Mouse (Mus musculus) gastrocnemius, postnatal 25 days (tissue): ENCODE measurements around the gene Rgsl1. TPM values are rescaled to one million over a fixed set of nuclear protein-coding genes. Genes with fewer than 3 reads are reported as not detected.
A peak's percentile ranks its signal among the peaks of the same experiment; 100 is the strongest.

Source experiments
- DNase-seq: peaks from one replicate; pipeline ENCODE4 v3.0.0; 2022
- total RNA-seq, 2 experiments: library from RNA; stranded (reverse); gene quantifications; 1 replicate in 1 of 2; 2 replicates in 1 of 2; pipeline ENCODE4 v1.2.3; 2021

Gene Rgsl1
- total RNA-seq, 2 experiments from 2014 or later: not detected

GRCm38 (mm10) chr1:153740145-153740544 is 103.8 kb downstream of the Rgsl1 start, which contains the start of gene Rgs16:
Gene Rgs16 (plus strand): TSS chr1:153740349.
- DNase-seq: peak; percentile 80

GRCm38 (mm10) chr1:153739437-153740015 is 104.4 kb downstream of the Rgsl1 start:
- DNase-seq: no peak

GRCm38 (mm10) chr1:153737101-153738085 is 106.5 kb downstream of the Rgsl1 start:
- DNase-seq: no peak

GRCm38 (mm10) chr1:153736096-153736495 is 107.8 kb downstream of the Rgsl1 start:
- DNase-seq: no peak

GRCm38 (mm10) chr1:153734866-153735265 is 109.1 kb downstream of the Rgsl1 start:
- no peak for DNase-seq

- DNase-seq: no peak
Measured at GRCm38 (mm10) chr1:153733181-153733580, 110.8 kb downstream of the Rgsl1 start.

GRCm38 (mm10) chr1:153730671-153731070 is 113.3 kb downstream of the Rgsl1 start:
- DNase-seq: peak; percentile 63

- DNase-seq: no peak
Measured at GRCm38 (mm10) chr1:153729806-153730205, 114.1 kb downstream of the Rgsl1 start.

Other genes with a start within 250 kb of the Rgsl1 start
- gene Rgs8, start 191.1 kb downstream of the Rgsl1 start, total RNA-seq: under 1 TPM in 1 of 2 experiments, not detected in 1; 0.32 TPM
- gene Rgs16, start 103.8 kb downstream of the Rgsl1 start, total RNA-seq: 1 to 10 TPM; 1.1 to 1.6 TPM
- 1 to 10 TPM; 1.5 to 3.2 TPM for gene Rnasel, start 94.7 kb downstream of the Rgsl1 start, total RNA-seq
- gene Teddm1b, start 30.2 kb upstream of the Rgsl1 start, total RNA-seq: not detected
- gene Teddm1a, start 47.6 kb upstream of the Rgsl1 start, total RNA-seq: not detected
- 100 to 1,000 TPM; 232 to 471 TPM for gene Glul, start 55.8 kb upstream of the Rgsl1 start, total RNA-seq
- 1 to 10 TPM; 1.6 to 2.3 TPM for gene Teddm2, start 56.1 kb upstream of the Rgsl1 start, total RNA-seq